Mouse (Mus musculus): ENCODE measurements around the gene Vsig10. TPM values are rescaled to one million over a fixed set of nuclear protein-coding genes. Genes with fewer than 3 reads are reported as not detected.

Gene Vsig10
- polyA plus RNA-seq (2012; rRNA removed): 0.92 and 1.2 TPM in 2 replicates

GRCm38 (mm10) chr5:117318741-117319629 is at the start of gene Vsig10:
Vsig10 (plus strand) TSS chr5:117319083.

GRCm38 (mm10) chr5:117286831-117287822 is 31.8 kb upstream of the Vsig10 start, which contains the start of gene Pebp1:
Pebp1 (minus strand) TSS chr5:117287625.

GRCm38 (mm10) chr5:117357129-117357477 is 38.2 kb downstream of the Vsig10 start, which contains the start of gene Wsb2:
Wsb2 (plus strand) TSS chr5:117357304.

GRCm38 (mm10) chr5:117388877-117389276 is 70.0 kb downstream of the Vsig10 start, which contains the start of gene Rfc5:
Rfc5 (minus strand) TSS chr5:117389047.

Other genes with a start within 250 kb of the Vsig10 start
- gene Suds3, start 203.0 kb upstream of the Vsig10 start, polyA plus RNA-seq (2012; rRNA removed): 23.0 and 25.8 TPM in 2 replicates
- gene Taok3, start 199.0 kb upstream of the Vsig10 start, polyA plus RNA-seq (2012; rRNA removed): 18.2 and 19.9 TPM in 2 replicates
- gene Pebp1, start 31.5 kb upstream of the Vsig10 start, polyA plus RNA-seq (2012; rRNA removed): 142 and 163 TPM in 2 replicates
- 12.0 and 14.8 TPM in 2 replicates for gene Wsb2, start 38.2 kb downstream of the Vsig10 start, polyA plus RNA-seq (2012; rRNA removed)
- 22.4 and 26.6 TPM in 2 replicates for gene Rfc5, start 70.0 kb downstream of the Vsig10 start, polyA plus RNA-seq (2012; rRNA removed)
- gene Ksr2, start 94.9 kb downstream of the Vsig10 start, polyA plus RNA-seq (2012; rRNA removed): 0.02 TPM in 2 replicates

Data from liver, embryonic 14 days (tissue).